Mouse (Mus musculus): Measurements from ENCODE around the gene Itgb7.

GRCm38 (mm10) chr15:102179924-102180323, 51.8 kb downstream of the Itgb7 start:
- TF ChIP-seq CTCF (IDR thresholded peaks at IDR 0.05; ENCODE audit: insufficient read depth, low read length), result no peak
- TF ChIP-seq POLR2A (IDR thresholded peaks at IDR 0.05; ENCODE audit: borderline replicate concordance, extremely low read depth, low read depth, low read length), result no peak
